Mouse (Mus musculus) bone marrow, adult 2 months (tissue): ENCODE data around the gene Slc11a2. TPM values are rescaled to one million over a fixed set of nuclear protein-coding genes. Genes with fewer than 3 reads are reported as not detected.
A peak's percentile ranks its signal among the peaks of the same experiment; 100 is the strongest.

Experiments
- H3K27ac ChIP-seq: fragments of 200-500 bp; 2 replicates; pipeline ENCODE4 v1.5.1; 2012; ENCODE audit warnings: low read depth, mild to moderate bottlenecking, control low read depth, inconsistent platforms, low read length; ENCODE audit not compliant: control insufficient read depth, poor library complexity, insufficient read depth
- H3K4me1 ChIP-seq: fragments of 200-500 bp; 2 replicates; pipeline ENCODE4 v1.6.1; 2011; ENCODE audit warnings: low read length; ENCODE audit not compliant: control insufficient read depth, insufficient read depth
- H3K4me3 ChIP-seq: fragments of 200-500 bp; replicated peaks from 2 replicates; pipeline ENCODE3; 2011; ENCODE audit warnings: mild to moderate bottlenecking, low read depth, low read length, control low read depth; ENCODE audit not compliant: control insufficient read depth
- CTCF ChIP-seq: fragments of 200-500 bp; IDR thresholded peaks from 2 replicates; pipeline ENCODE4 v1.5.1; 2011; ENCODE audit warnings: low read length, control low read depth; ENCODE audit not compliant: control insufficient read depth, insufficient read depth
- POLR2A ChIP-seq: fragments of 200-500 bp; IDR thresholded peaks from 2 replicates; pipeline ENCODE4 v1.6.1; 2011; ENCODE audit warnings: low read depth, mild to moderate bottlenecking, control low read depth, low read length, borderline replicate concordance; ENCODE audit not compliant: control insufficient read depth
- WGBS: fragments of 180-500 bp; shearing (Covaris S2); methylation state at CpG from one replicate; pipeline ENCODE4 v1.1.7; 2018; 5-methylcytosine and 5-hydroxymethylcytosine counted together
- polyA plus RNA-seq: library from polyadenylated mRNA; stranded (reverse); fragments of >200 nt; gene quantifications from 2 replicates; pipeline ENCODE4 v1.2.4, GENCODE M21; 2011; ENCODE audit warnings: low replicate concordance; ENCODE audit not compliant: missing spikeins, insufficient read depth, insufficient read length

Slc11a2 gene
- polyA plus RNA-seq, 1 experiment, result 30.7 TPM

- H3K4me1 ChIP-seq, result peaks cover 7% of the 10 kb centered on the region
- no peak for TF ChIP-seq POLR2A
- TF ChIP-seq CTCF, result no peak
- 80% methylated on average over 8 of the region's 8 CpGs for WGBS
- no peak overlapping the region for H3K27ac ChIP-seq
- H3K4me3 ChIP-seq, result no peak overlapping the region
Observed at GRCm38 (mm10) chr15:100415684-100416083, 9.2 kb downstream of the Slc11a2 start.

GRCm38 (mm10) chr15:100414942-100415341 lies 9.9 kb downstream of the Slc11a2 start:
- Histone ChIP-seq H3K27ac (no peak overlapping the region), H3K4me3 (no peak overlapping the region), H3K4me1 (peaks cover 6% of the 10 kb centered on the region)
- 96% methylated on average over 13 of the region's 13 CpGs for WGBS
- no peak for TF ChIP-seq POLR2A
- TF ChIP-seq CTCF, result no peak

- WGBS, result 67% methylated on average over 4 of the region's 4 CpGs
- no peak for TF ChIP-seq POLR2A
- TF ChIP-seq CTCF, result no peak
- Histone ChIP-seq H3K4me3 (no peak overlapping the region), H3K27ac (peak overlapping the region; percentile 13; the same call in 1 of the 2 replicates), H3K4me1 (peaks cover 3% of the 10 kb centered on the region)
Observed at GRCm38 (mm10) chr15:100414011-100414410, 10.9 kb downstream of the Slc11a2 start.

GRCm38 (mm10) chr15:100413306-100413705 lies 11.6 kb downstream of the Slc11a2 start:
- peaks cover 3% of the 10 kb centered on the region for H3K4me1 ChIP-seq
- H3K27ac ChIP-seq, result no peak overlapping the region
- H3K4me3 ChIP-seq, result no peak overlapping the region
- WGBS, result 48% methylated on average over 4 of the region's 5 CpGs
- TF ChIP-seq CTCF (no peak), POLR2A (no peak)

GRCm38 (mm10) chr15:100411731-100412130 lies 13.1 kb downstream of the Slc11a2 start:
- no peak overlapping the region for H3K27ac ChIP-seq
- TF ChIP-seq CTCF (no peak), POLR2A (no peak)
- H3K4me1 ChIP-seq, result peaks cover 1% of the 10 kb centered on the region
- H3K4me3 ChIP-seq, result no peak overlapping the region
- WGBS, result 86% methylated on average over 5 of the region's 5 CpGs

- WGBS, result 51% methylated on average over 14 of the region's 14 CpGs
- no peak overlapping the region for H3K4me3 ChIP-seq
- TF ChIP-seq POLR2A (no peak), CTCF (no peak)
- H3K27ac ChIP-seq, result no peak overlapping the region
- H3K4me1 ChIP-seq, result peaks cover 1% of the 10 kb centered on the region
Observed at GRCm38 (mm10) chr15:100410918-100411672, 13.8 kb downstream of the Slc11a2 start.

- H3K4me3 ChIP-seq, result no peak overlapping the region
- H3K27ac ChIP-seq, result no peak overlapping the region
- 42% methylated on average over 5 of the region's 5 CpGs for WGBS
- TF ChIP-seq CTCF (no peak), POLR2A (no peak)
- no peaks in the 10 kb centered on the region for H3K4me1 ChIP-seq
Observed at GRCm38 (mm10) chr15:100406088-100406487, 18.8 kb downstream of the Slc11a2 start.

- 82% methylated on average over 16 of the region's 16 CpGs for WGBS
- Histone ChIP-seq H3K4me1 (no peaks in the 10 kb centered on the region), H3K27ac (no peak overlapping the region)
Observed at GRCm38 (mm10) chr15:100403318-100404000, 21.4 kb downstream of the Slc11a2 start.

More at GRCm38 (mm10) chr15:100403318-100404000, 21.4 kb downstream of the Slc11a2 start:
- H3K4me3 ChIP-seq, result no peak overlapping the region
- TF ChIP-seq POLR2A (no peak), CTCF (no peak)
